Mouse (Mus musculus) layer of hippocampus, adult 9-11 months (tissue): ENCODE results near the gene Akt3.
A peak's percentile ranks its signal among the peaks of the same experiment; 100 is the strongest.

ENCODE experiments used
- DNase-seq: peaks from one replicate; pipeline ENCODE4 v3.0.0; 2022

Akt3 gene

GRCm38 (mm10) chr1:177186751-177187150, 71.3 kb downstream of the Akt3 start:
- no peak for DNase-seq

- no peak for DNase-seq
Measured at GRCm38 (mm10) chr1:177179635-177180034, 78.4 kb downstream of the Akt3 start.

GRCm38 (mm10) chr1:177175436-177175835, 82.6 kb downstream of the Akt3 start:
- peak; percentile 80 for DNase-seq

DNA sequence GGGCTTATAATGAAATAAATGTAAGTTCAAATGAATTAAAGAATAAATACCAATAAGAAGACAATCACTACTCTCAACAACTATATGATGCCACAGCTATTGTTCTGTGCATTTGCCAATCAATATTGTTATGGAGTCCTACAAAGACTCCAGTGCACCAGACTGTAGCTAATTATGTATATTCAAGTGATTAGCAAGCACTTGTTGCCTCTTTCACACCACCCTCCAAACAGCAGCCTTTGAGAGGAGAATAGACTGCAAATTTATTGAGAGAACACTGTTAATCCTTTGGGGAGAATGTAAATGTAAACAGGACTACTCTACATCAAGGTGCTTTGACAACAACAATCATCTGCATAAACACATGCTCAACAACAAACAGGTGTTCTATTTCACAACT, 86.7 kb downstream of the Akt3 start:
- DNase-seq, result no peak

GRCm38 (mm10) chr1:177165789-177166188, 92.2 kb downstream of the Akt3 start:
- no peak for DNase-seq

- DNase-seq, result no peak
Measured at GRCm38 (mm10) chr1:177165336-177165735, 92.7 kb downstream of the Akt3 start.

DNA sequence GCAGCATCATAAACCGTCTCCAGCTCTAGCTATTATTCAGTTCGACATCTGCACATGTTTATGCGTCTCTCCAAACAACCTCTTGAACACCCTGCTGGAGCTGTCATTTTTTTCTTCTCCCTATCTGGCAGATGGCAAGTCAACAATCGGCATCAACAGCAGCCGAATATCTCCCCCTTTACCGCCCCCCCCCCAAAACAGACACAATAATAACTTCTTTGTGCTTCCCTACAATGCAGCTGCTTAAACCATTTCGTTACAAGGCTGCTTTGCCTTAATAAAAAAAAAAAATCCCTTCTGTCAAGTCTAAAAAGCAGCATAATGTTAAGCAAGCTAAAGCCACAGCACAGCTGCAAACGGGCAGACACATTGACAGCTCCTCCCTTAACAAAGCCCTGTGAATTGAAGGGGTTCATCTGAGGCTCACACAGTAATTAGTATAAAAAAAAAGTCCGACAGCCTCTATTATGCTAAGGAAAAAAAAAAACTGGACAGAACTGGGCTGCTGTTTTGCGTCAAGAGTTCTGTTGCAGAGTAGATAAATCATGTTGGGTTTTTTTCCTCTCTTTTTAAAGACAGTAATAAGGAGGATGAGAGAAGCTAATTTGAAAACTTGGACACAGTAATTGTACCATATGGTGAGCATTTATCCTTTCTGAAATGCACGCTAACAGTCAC, 107.5 kb downstream of the Akt3 start:
- DNase-seq, result peak; percentile 44

DNA sequence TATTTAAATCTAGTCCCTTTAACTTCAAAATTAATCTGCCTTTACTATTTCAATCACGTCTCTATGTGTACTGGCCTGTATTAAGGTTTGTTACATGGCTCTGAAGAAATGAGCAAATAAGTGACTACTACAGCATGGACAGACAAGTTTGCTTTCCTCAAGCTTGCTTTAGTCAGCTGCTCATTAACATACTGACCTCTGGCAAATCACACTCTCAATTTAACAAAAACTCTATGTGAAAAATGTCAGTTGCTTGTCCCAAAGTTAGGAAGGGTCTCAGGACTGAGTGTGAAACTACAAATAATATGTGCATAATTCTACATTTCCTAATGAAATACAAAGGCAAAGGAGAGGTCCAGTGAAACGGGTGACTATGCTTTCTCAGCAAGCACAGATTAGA, 109.3 kb downstream of the Akt3 start:
- DNase-seq, result no peak

DNA sequence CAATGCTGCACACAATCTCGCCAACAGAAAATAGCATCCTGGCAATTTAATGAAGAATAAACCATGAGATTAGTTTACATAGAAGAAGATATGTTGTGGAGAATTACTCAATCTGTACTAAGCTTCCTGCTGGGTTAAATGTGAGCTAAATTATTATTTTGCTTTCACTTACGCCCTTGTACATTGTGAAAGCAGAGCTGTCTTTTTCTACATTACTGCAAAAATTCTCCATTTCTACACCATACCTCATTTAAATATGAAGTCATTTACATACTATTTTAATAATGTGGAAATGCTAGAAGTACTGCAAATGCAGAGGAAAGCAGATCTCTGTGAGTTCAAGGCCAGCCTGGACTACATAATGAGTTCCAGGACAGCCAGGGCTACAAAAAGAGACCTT, 116.5 kb downstream of the Akt3 start:
- no peak for DNase-seq

- DNase-seq, result no peak
Measured at GRCm38 (mm10) chr1:177139652-177140051, 118.4 kb downstream of the Akt3 start.

GRCm38 (mm10) chr1:177131458-177131857, 126.5 kb downstream of the Akt3 start:
- no peak for DNase-seq

GRCm38 (mm10) chr1:177126674-177127073, 131.3 kb downstream of the Akt3 start:
- DNase-seq, result peak; percentile 44

GRCm38 (mm10) chr1:177110665-177111271, 147.2 kb downstream of the Akt3 start:
- no peak for DNase-seq

GRCm38 (mm10) chr1:177090465-177090864, 167.5 kb downstream of the Akt3 start:
- no peak for DNase-seq

GRCm38 (mm10) chr1:177089515-177089914, 168.5 kb downstream of the Akt3 start:
- no peak for DNase-seq

DNA sequence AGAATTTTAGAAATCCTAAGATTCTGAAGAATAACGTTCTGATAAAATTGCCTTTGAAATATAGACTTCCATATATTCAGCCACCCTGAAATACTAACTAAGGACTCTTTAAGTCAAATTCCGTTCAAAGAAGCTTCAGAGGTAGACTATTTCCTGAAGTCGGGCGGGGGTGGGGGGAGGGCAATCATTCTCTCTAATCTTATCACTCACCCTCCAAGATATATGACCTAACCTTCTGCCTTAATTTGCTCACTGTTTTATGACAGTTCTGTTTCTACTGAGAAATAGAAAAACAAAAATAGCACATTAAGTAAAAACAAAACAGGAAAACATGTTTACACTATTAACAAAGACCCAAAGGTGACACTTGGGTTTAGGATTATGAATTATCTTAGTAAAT, 169.0 kb downstream of the Akt3 start:
- DNase-seq, result no peak

GRCm38 (mm10) chr1:177081957-177082645, 175.9 kb downstream of the Akt3 start:
- DNase-seq, result no peak

DNA sequence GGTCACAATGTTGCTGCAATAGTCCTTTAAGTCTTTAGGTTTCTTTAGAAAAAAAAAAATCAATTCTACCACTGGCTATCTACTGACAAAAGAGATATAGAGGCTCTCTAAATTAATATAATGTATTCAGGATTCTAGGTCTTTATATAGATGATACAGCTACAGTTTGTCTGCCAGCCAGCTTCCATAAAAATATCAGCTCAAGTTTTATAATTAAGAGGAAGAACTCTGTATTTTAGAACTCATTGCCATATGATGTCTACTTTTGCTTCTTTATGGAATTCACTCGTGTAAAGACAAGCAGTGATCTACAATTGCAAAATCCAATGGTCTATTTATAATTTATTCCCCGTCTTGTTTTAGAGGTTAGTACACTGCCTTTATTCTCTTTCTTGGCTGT, 188.8 kb downstream of the Akt3 start:
- DNase-seq, result no peak

DNA sequence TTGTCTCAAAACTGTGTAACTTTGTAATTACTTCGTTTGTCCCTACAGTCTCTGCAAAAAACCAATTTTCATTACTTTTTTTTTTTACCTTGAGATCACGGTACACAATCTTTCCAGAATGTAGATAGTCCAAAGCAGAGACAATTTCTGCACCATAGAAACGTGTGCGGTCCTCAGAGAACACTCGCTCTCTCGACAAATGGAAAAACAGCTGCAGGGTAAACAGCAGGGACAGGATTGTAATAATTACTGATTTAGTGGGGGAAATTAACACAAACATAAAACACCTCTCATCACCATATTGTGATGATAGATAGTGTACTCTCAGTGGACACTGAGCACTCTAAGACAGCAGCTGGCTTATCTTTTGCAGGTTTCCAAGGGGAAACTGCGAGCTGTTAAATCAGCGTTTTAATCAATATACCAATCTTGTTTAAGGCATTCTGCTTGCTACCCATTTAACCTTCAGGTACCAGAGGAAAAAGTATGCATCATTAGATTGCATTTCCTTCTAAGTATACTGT, 190.8 kb downstream of the Akt3 start:
- DNase-seq, result no peak

DNA sequence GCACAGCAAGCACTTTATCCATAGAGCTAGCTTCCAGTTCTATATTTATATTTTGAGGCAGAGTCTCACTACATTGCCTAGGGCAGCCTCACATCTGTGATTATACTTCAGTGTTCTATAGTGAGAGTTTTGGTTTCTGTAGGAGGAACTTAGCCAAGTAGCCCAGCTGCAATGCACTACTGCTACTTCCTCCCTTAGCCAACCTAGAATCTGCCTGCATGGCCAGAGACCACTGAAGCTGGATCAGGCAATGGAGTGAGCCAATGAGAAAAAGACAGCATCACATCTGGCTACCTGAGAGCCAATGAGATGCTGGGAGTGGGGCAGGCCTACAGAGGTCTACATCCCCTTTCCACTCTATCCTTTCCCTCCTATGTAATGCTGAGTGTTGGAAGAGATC, 192.3 kb downstream of the Akt3 start:
- no peak for DNase-seq

DNA sequence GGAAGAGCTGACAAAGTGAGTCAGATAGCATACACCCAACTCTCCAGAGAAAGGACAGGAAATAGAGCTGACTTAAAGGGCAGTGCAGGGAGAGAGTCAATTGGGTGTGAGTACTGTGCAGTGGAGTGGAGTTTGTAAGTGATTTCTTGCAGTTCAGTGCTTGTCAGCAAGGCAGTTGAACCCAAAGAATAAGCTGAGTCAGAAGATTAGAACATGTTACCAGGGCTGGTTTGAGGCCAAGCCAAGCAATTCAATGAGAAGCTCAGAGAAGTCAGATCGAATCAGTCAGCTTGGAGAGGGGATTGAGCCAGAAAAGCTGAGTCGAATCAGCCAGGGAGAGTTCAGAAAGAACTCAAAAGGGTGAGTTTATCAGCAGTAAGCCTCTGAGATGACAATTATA, 196.2 kb downstream of the Akt3 start:
- DNase-seq, result no peak

DNA sequence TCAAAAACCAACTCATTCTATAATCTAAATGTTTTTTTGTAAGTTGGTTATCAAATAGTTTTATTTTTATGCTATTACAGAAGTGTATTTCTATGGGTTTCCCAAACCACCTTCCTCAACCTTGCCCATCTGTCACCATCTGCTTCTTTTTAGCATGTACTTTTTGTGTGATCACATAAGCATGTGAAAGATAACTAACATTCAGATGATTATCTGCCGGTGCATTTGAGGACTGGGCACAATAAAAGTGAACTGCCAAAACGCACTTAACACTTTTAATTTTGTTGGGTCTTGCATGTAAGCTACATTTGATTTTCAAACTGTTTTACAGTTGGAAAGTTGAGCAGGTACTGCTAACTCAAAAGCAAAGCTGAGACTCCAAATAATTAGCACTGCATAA, 203.1 kb downstream of the Akt3 start:
- peak; percentile 39 for DNase-seq

DNA sequence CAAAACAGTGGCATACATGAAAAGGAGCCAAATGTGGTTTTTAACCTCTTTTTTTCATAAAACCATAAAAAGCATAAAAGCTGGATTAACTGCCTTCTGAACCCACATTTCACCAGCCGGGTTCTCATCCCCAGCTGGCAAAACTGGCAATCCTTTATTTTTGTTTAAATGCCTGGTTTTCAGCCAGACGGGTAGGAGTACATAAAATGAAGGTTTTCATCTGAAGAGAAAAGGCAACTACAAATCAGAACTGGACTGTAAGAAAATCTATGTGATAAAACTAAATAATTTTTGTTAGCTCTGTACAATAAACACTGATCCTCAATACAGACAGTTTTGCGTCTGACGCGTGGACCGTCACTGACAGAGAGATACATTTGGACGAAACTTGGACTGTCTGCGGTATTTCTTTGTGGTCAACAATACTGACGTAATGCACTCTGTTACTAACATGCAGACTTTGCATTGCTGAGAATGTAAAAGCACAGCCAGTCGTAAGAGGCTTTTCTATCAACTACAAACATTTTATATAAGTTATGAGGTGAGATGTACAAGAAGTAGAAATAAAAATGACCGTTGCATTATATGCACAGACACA, 206.5 kb downstream of the Akt3 start:
- peak; percentile 68 for DNase-seq

DNA sequence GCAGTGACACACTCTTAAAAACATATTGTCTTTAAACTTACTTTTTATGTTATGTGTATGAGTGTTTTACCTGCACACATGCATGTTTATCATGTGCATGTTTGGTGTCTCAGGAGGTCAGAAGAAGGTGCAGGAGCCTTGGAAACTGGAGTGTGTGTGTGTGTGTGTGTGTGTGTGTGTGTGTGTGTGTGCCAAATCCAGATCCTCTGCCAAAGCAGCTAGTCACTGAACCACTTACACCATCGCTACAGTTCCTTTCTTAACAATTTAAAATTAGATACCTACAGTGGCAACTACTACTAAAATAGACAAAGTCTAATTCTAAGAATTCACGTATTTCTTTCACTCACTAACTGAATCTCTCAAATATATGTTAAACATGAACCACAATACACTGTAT, 209.2 kb downstream of the Akt3 start:
- DNase-seq, result no peak
